Mouse (Mus musculus) retina, adult 2 months (tissue): ENCODE data around the gene Capn13.
"Not testable (repeated sequence)": the region's sequence is repeated elsewhere in the genome, so short reads cannot be mapped to it uniquely, and the experiment has no call there.

Experiments used
- DNase-seq: peaks from one replicate; pipeline ENCODE4 v3.0.0-alpha.2; 2012; ENCODE audit warnings: low read depth, low spot score

Capn13 gene

DNA sequence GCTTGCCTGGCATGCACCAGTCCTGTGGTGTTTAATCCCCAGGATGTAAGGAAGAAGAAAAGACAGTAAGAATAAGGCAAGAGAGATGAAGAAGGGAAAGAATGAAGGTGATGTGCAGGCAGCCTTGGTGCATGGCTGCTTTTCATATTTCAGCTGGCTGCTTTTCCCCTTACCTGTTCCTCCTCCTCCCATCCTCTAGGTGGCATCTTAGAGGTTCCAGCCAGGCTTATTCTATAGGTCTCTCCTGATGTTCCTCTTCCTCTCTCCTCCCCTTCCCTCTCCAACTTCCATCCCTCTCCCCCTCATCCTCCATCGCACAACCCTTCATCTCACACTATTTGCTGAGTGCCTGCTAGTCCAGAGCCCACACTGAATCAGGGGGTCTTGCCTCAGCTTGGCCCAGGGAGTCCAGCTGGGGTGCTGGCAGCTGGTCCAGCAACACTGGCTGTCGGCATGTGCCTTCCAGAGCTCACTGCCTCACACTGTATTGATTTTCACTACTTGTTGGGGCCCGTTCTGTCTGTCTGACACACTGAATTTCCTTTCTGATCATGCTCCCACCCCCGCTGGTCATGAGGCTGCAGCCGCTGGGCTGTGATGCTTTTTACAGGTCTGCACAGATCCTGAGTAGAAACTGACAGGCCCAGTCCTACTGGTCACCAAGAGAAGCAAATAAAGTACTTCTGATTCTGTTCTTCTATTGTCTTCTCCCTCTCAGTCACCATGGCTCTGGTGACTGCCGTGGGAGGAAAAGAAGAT, 56.9 kb downstream of the Capn13 start:
- no peak for DNase-seq

DNA sequence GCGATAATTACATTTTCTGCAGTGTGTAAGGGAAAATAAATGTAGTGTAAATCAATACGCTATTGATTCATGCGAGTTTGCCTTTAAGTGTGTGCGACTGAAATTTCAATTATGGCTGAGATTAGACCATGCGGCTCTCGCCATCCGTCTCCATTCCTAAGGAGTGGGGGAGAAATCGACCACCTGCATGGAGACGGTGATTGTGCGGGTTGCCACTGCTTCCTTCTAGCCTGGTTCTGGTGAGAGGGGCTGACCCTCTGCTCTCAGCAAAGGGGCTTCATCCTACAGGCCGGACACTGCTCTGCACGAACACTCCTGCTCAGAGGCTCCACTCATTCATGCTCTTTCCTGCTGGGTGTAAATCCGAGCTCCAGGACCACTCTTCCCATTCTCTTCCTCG, 58.0 kb downstream of the Capn13 start:
- DNase-seq, result no peak

GRCm38 (mm10) chr17:73329071-73329470, 71.6 kb downstream of the Capn13 start:
- no peak for DNase-seq

- no peak for DNase-seq
Observed at GRCm38 (mm10) chr17:73325314-73325713, 75.4 kb downstream of the Capn13 start.

- DNase-seq, result no peak
Observed at GRCm38 (mm10) chr17:73324732-73325131, 75.9 kb downstream of the Capn13 start.

- DNase-seq, result no peak
Observed at GRCm38 (mm10) chr17:73323981-73324380, 76.7 kb downstream of the Capn13 start.

DNA sequence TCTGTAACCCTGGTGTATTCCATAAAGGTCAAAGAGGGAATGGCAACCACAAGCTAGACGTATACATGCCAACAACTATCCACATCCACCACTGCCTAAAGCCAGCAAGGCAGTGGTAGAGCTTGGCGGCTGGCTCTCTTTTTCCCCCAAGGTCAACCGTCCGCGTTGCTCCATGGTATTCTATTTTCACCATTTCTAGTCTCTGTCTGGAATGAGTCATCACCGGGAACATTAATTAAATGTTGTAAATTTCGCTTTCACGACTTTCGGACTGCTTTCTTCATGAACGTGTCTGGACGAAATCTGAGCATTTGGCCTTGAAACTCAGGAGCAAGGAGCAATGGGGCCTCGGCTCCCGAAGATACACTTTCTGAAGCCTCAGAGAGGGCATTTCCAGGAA, 85.9 kb downstream of the Capn13 start:
- DNase-seq, result no peak

GRCm38 (mm10) chr17:73311491-73311890, 89.2 kb downstream of the Capn13 start:
- no peak for DNase-seq

GRCm38 (mm10) chr17:73308691-73309090, 92.0 kb downstream of the Capn13 start:
- DNase-seq, result no peak

- no peak for DNase-seq
Observed at GRCm38 (mm10) chr17:73306626-73307025, 94.0 kb downstream of the Capn13 start.

DNA sequence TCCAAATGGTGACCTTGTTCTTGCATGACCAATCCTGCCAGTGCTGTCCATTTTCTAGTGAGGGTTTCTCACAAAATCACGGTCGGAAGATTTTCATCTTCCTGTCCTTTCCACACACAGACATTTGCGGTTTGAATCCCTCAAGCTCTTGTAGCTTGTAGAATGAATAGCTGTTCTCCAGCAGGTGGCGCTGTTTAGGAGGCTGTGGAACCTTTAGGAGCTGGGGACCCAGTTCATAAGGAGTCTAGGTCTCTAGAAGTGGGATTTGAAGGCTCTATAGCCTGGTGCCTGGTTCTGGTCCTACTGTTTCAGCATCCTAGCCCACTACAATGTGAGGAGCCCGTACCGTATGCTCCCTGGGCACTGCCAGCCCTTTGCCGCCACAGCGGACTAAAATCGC, 95.0 kb downstream of the Capn13 start:
- peak; percentile 56 for DNase-seq

- no peak for DNase-seq
Observed at GRCm38 (mm10) chr17:73304086-73304812, 96.4 kb downstream of the Capn13 start.

GRCm38 (mm10) chr17:73303676-73304075, 97.0 kb downstream of the Capn13 start:
- DNase-seq, result no peak

GRCm38 (mm10) chr17:73303217-73303616, 97.4 kb downstream of the Capn13 start:
- DNase-seq, result peak; percentile 47

DNA sequence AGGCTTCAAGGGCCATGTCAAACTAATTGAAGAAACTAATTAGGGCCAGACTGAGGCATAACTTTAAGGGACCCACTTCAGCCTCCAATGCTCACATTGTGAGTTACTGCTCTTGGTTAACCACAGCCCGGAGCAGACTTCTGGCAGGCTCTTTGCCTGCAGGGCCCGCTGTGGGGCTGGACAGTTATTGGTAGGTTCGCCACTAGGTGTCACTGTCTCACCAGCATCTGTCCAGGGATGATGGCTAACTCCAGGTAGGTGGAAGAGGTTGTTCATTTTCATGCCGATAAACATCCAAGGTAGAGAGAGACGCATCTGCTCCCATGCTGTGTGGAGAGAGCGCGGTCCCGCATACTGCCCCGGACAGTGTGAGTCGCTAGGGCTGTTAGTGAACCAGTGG, 98.6 kb downstream of the Capn13 start:
- DNase-seq, result peak; percentile 52

GRCm38 (mm10) chr17:73301258-73302050, 99.2 kb downstream of the Capn13 start:
- peak; percentile 54 for DNase-seq

DNA sequence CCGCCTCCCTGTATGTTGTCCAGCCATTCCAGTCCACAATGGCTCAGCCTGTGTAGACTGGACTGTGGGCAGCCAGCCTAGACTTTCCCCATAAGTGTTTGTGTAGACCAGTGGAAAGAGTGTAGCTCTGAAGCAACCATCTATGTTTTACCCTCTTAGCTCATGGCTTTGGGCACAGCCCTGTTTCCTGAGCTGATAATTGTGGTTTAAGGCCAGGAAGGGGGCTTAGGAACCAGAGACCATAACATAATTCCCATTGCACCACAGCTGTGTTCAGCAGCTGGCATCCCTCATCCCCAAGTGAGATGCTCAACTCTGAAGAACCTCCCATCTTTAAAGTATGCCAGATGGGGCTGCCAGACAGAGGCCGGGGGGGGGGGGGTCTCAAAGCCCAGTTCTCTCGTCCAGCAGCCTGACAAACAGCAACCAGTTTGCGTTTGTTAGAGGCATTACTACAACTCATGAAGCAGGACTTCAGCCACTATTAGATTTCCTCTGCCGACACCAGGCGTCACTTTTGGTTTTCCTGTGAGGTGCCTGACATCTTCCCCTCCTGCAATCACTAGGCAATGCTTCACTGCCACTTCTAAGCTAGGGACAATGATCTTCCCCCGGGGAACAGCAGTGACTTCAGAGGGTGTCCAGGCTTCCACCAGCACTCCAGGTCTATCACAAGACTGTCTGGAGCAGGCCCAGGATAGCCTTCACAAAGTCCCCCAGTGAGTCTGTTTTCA, 100.4 kb downstream of the Capn13 start:
- no peak for DNase-seq

DNA sequence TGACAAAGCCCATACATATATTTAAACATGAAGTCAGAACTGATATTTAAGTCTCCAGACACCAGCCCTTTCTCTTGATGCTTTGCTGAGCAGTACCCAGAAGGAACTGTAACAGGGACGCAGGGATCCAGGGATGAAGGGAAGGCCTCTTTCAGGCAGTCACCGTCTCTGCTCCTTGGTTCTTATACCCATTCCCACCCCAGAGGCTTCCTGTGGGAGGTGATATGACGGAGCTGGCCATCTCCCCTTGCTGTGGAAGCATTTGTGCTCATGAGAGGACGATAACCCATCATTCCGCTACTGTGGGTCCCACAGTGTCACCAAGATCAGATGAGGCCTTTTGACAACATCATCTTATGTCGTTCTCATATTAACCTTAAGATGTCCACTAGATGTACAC, 101.7 kb downstream of the Capn13 start:
- no peak for DNase-seq

- peak; percentile 39 for DNase-seq
Observed at GRCm38 (mm10) chr17:73296855-73297254, 103.8 kb downstream of the Capn13 start.

- no peak for DNase-seq
Observed at GRCm38 (mm10) chr17:73293237-73293636, 107.4 kb downstream of the Capn13 start.

DNA sequence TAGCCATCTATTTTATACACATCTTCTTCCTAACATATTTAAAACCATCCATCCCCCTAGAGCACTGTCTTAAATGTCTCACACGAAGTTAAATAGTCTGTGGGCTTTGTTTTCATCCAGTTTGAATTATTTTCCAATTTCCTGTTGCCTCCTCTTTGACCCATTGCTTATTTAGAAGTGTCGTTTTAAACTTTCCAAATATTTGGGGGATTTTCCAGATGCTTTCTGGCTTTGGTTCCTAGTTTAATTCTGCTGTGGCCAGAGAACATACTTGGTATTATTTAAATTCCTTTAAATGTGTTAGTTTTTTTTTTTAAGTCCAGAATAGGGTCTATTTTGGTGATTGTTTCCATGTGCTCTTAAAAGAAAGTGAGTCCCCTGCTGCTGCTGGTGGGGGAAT, 116.4 kb downstream of the Capn13 start:
- no peak for DNase-seq

GRCm38 (mm10) chr17:73282702-73283101, 118.0 kb downstream of the Capn13 start:
- DNase-seq, result not testable (repeated sequence)
